Mouse (Mus musculus): ENCODE measurements around the gene Hk2.
"Not testable (repeated sequence)": the region's sequence is repeated elsewhere in the genome, so short reads cannot be mapped to it uniquely, and the experiment has no call there.

The Hk2 gene

DNA sequence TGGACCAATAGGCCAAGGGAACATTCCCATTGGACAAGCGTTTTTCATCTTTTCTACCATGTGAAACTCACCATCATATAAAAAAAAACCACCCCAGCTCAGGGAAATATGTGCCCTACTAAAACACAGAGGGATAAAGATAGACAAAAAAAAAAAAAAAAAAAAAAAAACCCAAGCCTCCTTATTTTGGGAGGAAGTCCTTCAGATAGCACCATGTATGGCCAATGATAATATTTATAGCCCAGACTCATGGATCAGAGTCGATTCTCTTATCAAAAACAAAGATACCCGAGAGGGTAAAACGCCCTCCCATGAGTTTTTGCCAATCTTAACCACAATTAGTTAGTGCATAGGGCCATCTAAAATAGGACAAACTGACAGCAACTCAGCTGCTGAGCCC lies 84.8 kb downstream of the Hk2 start:
- DNase-seq (ENCODE audit: low spot score in 2 of 2), result no peak

DNA sequence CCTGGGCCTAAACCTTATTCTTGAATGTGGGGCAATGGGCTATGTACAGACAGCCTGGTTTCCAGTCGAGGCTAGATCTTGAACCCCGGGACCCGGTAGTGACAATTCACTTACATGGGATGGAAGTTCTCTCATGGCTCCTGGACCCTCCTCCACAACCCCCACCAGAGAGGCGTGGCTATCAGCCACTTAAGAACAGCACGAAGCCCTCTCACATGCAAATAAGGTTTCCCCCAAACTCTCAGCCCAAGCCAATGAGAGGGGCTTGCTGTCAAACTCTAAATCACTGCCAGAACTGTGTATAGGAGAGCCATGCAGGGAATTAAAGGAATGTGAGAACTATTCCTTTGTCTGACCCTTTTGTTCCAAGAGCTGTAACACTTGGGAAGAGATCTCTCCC lies 85.7 kb downstream of the Hk2 start:
- DNase-seq (ENCODE audit: low spot score in 2 of 2), result not testable (repeated sequence)

DNA sequence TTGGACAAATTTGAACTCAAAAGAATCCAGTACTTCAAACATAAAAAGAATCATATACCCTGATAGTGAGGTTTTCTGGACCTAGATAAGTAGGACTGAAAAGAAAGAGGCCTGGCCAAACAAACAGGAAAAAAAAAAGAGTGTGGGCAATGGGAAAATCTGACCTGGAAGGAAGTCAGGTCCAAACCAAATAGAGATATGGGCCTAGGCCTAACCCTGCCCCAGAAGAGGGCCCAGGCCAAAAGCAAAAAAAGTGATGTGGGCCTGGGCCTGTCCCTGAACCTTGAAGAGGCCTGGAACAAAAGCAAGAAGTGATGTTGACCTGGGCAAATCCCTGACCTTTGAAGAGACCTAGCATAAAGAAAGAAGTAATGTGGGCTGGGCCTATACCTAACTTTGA lies 90.1 kb downstream of the Hk2 start:
- DNase-seq (ENCODE audit: low spot score in 2 of 2), result no peak

DNA sequence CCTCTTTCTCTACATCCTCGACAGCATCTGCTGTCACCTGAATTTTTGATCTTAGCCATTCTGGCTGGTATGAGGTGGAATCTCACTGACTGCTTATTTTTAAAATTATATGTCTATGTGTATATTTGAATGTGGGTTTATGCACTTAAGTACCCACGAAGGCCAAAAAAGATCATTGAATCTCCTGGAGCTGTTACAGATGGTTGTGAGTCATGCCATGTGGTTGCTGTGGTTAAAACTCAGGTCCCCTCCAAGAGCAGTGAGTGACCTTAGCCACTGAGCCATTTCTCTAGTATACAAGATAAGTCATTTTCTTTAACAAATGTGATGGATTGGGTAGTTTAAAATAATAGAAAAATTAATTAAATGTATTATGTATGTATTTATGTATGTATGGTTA lies 95.0 kb downstream of the Hk2 start:
- not testable (repeated sequence) for DNase-seq (ENCODE audit: low spot score in 2 of 2)

DNA sequence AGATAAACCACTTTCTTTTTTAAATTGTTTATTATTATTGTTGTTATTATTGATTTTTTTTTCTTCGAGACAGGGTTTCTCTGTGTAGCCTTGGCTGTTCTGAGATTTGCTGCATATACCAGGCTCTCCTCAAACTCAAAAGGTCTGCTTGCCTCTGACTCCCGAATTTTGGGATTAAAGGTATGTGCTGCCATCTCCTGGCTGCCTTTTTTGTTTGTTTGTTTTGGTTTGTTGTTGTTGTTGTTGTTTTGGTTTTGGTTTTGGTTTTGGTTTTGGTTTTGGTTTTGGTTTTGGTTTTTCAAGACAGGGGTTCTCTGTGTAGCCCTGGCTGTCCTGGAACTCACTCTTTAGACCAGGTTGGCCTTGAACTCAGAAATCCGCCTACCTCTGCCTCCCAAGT lies 96.6 kb downstream of the Hk2 start:
- not testable (repeated sequence) for DNase-seq (ENCODE audit: low spot score in 2 of 2)
